Mouse (Mus musculus) megakaryocyte, embryonic 14.5 days (primary cell): ENCODE results near the gene Cadps2.

Experiments
- FLI1 ChIP-seq: IDR thresholded peaks from 2 replicates; pipeline ENCODE4 v1.6.1; 2012; ENCODE audit warnings: low read length, inconsistent platforms, mixed read lengths
- GATA1 ChIP-seq: IDR thresholded peaks from 3 replicates; pipeline ENCODE4 v1.6.1; 2012; ENCODE audit warnings: mixed read lengths, low read length, inconsistent platforms, borderline replicate concordance

DNA sequence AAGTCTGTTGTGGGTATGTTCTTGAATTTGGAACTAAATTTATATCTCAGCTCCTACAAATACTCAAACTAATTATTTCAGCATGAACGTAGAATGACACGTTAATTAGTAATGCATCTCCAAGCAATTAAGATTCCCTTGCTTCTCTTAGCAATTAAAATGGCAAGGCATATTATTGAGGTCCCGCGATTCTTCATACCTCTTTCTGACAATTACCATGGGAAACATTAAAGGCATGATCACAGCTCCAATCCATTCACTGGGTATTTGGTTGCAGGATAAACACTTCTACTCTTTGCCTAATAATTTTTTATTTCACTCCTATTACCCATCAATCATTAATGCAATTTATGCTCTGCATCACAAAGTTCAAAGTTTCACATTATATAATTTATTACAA, 371.3 kb downstream of the Cadps2 start:
- TF ChIP-seq GATA1: no peak
- no peak for TF ChIP-seq FLI1
